Mouse (Mus musculus) gonadal fat pad, adult 2 months (tissue): ENCODE results near the gene Gm28053. TPM values are rescaled to one million over a fixed set of nuclear protein-coding genes. Genes with fewer than 3 reads are reported as not detected.

Experiments
- DNase-seq: peaks from one replicate; pipeline ENCODE4 v3.0.0-alpha.2; 2012; ENCODE audit warnings: low read depth
- polyA plus RNA-seq: library from polyadenylated mRNA; depleted of rRNA; stranded (reverse); fragments of >200 nt; gene quantifications from 2 replicates; pipeline ENCODE4 v1.2.3, GENCODE M21; 2012

Gm28053 gene
- polyA plus RNA-seq, 1 experiment = 0.66 TPM

DNA sequence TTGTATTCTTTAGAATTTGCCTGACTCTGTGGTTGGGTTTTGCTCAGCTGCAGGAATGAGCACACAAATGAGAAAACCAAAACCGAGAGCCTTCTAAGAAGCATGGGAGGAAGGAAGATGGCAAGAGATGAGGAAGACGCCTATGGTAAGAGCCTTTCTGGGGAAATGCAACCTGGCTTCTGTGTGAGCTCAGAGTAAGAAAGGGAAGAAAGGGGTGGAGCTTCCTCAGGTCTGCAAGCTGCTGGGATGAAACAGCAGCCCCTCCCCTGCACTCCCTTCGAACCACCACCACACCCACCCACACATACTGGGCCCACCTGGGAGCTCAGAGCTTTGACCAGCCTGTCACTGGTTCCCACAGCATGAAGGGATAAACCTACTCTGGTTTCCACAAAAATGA is 22.9 kb downstream of the Gm28053 start:
- DNase-seq = no peak

DNA sequence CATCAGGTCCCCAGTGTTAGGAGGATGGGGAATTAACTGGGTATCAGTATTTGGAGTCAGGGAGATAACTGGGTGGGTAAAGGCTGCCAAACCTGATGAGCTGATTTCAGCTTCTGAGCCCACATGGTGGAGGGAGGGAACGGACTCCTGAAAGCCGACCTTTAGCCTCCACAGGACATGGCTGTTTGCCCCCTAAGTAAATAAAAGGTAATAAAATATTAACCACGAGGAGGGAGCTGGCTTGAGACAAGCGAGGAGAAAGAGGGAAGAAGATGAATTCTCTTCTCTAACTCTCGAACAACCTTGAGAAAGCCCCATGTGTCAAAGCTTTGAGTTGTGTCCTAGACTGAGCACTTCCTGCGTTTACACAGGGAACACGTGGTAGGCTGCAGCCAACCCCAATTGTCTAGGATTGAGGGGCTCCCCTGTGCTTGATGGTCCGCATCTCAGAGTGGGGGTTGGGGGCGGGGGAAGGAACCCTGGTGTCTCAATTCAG is 23.4 kb downstream of the Gm28053 start:
- no peak for DNase-seq

DNA sequence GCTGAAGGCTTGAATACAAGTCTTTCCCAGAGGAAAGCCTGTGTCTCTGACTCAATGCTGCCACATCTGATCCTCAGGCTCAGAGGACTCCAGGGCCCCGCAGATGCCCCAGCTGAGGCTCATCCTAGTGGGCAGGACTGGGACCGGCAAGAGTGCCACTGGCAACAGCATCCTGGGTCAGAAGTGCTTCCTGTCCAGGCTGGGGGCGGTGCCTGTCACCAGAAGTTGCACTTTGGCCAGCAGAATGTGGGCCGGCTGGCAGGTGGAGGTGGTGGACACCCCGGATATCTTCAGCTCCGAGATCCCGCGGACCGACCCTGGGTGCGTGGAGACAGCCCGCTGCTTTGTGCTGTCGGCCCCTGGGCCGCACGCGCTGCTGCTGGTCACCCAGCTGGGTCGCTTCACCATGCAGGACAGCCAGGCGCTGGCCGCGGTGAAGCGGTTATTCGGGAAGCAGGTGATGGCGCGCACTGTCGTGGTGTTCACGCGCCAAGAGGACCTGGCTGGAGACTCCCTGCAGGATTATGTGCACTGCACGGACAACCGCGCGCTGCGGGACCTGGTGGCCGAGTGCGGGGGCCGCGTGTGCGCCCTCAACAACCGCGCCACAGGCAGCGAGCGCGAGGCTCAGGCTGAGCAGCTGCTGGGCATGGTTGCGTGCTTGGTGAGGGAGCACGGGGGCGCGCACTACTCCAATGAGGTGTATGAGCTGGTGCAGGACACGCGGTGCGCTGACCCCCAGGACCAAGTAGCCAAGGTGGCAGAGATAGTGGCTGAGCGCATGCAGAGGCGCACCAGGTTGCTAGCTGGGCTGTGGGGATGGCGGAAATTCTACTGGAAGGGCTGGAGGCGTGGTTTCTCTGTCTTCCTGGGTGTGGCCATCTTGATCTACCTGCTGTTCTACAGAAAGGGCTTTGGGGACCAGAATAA is 24.3 kb downstream of the Gm28053 start:
- no peak for DNase-seq

DNA sequence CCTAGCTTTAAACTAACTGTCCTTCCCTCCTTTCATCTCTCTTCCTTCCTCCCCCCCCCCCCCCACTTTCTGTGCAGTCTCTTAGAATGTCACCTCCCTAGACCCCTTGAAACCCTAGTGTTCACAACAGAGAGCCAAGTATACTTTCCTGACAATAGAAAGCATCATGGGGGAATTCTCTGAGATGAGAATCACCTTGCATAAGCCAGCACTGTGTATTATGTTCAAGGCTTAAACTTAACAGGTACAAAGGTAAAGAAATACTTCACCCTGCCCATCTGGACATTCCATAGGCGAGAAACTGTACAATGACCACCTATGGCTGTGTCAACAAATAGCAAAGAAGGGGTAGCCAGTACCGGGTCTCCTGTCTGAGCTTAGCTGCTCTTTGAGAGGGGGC is 27.1 kb downstream of the Gm28053 start:
- DNase-seq = no peak

DNA sequence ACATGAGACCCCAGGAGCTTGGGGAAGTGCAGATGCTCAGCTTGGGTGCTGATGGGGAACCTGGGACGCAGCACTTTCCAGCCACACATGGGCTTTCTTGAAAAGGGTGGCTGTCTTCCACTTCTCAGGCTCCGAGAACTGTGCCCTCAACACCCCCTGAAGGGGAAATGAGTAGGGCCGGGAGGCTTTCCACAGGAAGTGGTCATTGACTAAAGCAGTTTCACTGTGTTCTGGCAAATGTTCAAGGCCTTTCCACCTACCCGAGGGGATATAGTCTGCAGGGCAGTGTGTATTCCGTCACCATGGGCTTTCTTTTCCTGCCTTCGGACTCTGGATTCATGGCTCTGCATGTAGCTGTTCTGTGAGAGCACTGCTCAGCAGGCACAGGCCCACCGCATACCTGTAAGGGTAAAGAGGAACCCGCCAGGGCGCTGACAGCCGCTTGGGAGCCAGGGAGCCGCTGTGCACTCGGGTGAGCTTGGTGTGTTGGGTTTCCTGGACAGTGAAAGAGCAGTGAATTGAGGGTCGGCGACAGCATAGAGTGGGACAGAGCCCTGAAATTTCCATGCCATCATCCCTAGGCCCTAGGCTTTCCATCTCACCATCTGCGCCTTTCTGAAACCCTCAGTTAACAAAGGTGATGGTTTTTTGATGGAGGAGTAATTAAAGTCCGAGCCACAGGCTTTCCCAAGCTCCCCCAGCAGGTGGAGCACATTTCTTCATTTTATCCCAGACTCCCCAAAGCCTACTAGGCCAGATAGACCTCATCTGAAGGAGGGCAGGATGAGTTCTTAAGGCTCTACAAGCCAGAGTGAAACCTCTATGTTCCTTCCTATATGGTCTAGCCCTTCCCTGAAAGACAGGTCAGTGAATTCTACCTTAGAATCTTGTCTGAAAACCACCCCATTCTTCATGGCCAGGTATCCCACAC is 27.8 kb downstream of the Gm28053 start, which contains the start of gene Gimap5:
TSS of gene Gimap5 (plus strand) at position 239 of the 931 bp plus-strand sequence.
- DNase-seq = no peak

DNA sequence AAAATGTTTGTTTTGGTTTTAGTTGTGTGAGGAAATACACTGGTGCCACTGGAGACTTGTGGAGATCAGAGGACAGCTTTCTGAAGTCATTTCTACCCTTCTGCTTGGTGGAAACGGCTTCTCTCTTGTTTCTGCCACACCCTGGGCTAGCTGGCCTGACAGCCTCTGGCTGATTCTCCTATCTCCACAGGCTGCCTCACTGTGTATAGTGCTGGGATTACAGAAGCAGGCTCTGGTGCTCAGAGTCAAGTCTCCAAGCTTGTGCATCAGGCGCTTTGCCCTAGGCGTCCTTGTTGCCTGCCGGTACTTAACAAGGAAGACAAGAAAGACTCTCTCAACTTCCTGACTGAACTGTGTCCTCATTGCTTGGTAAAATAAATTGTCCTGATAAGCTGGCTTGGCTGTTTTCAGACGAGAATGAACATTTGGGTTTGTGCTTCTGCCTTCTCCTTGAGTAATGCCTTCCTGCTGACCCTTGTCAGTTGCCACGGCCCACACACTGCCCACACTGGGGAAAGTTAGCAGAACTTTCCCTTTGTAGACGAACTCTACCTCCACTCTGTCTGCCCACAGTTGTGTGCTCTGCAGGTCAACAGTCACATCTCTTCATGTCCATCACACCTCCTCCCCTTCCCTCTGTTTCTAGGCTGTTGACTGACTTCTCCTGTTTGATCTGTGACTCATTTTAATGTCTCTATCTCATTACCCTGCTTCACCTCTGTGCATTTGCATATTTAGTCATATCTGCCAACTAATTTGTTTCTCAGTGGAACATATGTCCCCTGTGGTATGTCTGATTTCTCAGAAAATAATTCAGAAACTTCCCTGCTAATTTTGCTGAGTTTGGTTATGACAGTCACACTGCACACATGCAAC is 28.9 kb downstream of the Gm28053 start:
- DNase-seq = no peak

DNA sequence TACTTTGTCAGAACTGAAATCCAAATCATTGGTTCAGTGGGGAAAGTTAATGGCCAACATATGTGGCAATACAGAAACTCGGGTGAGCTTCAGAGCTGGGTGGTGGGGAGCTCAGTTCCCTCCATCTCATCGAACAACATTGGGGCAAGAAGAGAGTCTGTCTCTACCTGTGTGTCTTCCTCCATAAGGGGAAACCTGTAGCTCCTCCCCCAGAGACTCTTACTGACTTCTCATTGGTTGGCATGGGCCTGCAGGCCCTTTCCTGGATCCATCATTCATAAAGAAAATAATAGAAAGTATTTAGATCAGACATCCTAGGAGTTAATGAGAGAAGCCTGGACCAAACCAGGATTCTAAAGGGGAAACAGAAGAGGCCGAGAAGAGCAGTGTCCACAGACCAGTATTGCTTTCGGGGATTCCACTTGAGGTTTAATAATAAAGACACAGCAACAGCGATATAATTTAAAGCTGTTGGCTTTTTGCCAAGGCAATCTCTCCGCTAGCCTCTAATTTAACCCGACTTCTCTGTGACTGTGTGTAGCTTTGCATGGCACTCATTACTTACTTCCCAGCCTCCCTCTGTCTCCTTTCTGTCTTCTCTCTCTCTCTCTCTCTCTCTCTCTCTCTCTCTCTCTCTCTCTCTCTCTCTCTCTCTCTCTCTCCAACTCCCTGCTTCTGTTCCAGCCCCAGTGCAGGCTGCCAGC is 45.3 kb downstream of the Gm28053 start:
- DNase-seq = no peak

GRCm38 (mm10) chr6:48764496-48764895 is 46.1 kb downstream of the Gm28053 start:
- DNase-seq = no peak

DNA sequence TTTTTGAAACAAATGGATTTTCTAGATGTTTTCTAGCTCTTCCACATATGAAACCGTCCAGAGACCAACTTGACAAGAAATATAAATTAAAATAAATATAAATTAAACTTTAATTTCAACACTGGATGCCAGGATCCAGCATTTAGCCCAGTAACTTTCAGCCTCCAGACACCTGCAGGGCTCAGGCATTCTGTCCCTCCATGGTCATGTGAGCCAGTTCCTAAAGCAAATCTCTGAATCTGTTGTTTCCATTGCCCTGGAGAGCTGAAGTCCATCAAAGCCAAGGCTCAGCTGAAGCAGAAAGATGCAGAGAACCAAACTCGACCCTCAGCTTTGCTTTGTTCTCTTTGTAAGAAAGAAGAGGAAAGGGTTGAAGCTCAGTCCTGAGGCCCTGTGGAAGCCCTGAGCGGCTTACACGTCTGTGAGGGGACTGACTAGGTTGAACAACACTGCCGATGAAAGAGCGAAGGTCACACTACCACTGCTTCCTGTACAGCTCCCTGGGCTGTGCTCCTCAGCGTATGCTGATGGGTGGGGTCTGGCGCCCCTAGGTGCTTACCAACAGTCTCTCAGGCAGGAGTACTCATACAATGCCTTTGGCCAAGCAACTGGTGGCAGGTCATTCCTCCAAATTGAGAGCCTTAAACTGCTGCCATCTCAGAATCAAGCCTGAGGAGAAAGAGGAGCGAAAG is 49.9 kb downstream of the Gm28053 start:
- DNase-seq = no peak

DNA sequence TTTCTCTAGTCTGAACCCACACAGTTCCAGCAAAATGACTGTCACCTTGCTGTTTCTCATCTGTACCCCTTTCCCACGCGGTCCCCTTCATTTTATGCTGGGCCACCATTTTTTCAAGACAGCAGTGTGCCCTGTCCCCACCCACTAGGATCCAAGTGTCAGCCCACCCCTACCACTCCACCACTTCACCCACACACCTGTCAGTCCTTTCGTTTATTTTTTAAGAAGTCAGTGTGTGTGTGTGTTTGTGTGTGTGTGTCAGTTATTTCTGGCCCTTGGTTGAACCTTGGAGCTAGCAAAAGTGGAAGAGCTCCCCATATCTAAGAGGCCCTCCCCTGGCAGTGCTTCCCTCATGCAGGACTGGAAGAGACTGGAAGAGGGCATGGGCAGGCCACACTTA is 50.5 kb downstream of the Gm28053 start:
- no peak for DNase-seq

DNA sequence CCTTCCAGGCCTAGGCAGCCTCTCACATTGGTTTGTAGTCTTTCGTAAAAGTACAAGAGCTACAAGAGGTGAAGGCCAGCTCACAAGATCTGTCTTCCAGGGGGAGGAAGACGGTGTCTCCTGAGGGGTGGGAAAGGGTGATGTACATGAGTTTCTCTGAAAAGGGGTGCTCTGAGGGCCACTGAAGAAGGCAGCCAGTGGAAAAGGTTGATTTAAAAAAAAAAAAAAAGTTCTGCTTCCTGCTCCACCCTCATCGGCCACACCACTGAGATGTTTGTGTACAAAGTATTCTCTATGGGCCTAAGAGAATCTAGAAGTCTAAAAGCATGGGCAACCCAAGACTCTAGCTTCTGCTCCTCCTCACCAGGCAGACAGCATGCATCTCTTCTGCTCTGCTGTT is 52.3 kb downstream of the Gm28053 start, which contains the start of gene Gimap3:
TSS of gene Gimap3 (minus strand) at position 156 of the 400 bp plus-strand sequence.
- no peak for DNase-seq

DNA sequence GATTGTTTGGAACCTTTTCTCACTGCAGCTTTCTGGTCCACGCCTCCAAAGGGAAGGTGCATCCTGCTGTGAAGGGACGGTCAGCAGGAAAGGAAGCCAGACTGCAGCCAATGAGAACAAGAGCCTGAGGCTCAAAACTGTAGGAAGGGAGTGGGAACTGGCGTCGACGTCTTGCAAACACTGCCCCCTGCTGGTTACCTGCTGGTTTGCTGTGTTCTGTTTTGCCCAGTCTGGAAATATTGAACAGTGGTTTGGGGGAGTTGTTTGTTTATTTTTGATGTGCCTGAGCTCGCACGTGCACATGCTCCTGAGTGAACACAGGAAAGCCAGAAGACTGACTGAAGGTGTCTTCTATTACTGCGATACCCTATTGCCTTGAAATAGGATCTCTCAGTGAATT is 53.6 kb downstream of the Gm28053 start:
- no peak for DNase-seq

GRCm38 (mm10) chr6:48784406-48784805 is 66.0 kb downstream of the Gm28053 start:
- no peak for DNase-seq

DNA sequence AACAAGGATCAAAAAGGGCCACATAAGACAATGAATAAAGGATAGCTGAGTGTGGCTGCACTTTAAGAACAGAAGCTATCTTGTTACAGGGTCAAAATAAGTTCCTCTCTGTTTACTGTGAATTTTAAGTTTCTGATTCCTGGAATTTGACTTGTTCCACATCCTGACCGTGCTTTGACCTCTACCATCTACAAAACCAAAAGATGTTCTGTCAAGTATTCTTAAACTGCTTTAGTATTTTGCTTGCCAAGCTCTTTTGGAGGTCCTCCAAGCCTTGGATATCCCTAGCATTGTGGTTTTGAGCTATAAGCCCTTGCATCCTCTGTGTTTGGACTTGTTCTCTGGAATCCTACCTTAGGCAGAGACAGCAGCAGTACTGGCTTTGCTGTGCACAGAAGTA is 66.8 kb downstream of the Gm28053 start:
- peak; percentile 77 for DNase-seq

DNA sequence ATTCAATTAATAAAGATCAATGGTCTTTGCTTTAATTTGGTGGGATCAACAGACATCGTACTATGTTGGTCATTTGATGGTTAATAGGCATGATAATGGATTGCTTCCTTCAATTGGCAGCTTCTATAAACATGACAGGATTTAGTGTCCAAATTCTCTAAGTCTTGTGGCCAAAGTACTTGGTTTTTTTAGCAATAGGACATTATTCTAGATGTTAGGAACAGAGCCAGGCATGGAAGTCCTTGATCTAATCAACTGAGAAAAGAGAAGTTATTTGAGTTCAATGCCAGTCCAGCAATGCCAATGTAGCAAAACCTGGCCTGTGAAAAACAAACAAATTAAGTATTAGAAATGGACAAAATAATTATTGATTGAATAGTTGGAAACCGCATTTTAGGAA is 67.2 kb downstream of the Gm28053 start:
- no peak for DNase-seq

DNA sequence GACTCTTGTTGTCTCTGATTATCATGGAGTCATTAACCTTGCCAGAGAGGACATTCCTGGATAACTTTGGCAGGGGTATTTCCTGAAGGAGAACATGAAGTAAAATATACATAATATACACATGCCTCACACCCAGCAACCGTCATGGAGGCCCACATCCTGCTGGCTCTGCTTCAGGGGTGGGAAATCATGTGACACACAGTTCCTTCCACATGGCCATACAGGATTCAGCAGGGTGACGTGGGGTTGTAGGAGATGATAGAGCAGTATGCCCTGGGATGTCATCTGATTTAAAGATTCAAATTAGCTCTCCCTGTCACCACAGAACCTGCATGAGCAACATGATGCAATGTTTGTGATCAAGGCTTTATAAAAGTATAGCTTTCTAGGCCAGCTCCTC is 69.5 kb downstream of the Gm28053 start:
- no peak for DNase-seq

DNA sequence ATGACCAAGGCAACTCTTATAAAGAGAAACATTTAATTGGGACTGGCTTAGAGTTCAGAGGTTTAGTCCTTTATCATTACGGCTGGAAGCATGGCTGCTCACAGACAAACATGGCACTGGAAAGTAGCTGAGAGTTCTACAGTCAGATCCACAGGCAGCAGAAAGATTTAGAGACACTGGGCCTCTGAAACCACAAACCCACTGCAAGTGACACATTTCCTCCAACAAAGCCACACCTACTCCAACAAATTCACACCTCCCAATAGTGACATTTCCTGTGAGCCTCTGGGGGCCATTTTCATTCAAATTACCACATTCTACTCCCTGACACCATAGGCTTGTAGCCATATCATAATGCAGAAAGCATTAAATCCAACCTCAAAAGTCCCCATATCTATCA is 83.5 kb downstream of the Gm28053 start:
- DNase-seq = no peak
